Mouse (Mus musculus) hindbrain, embryonic 14.5 days (tissue): ENCODE data around the gene Mgst3. TPM values are rescaled to one million over a fixed set of nuclear protein-coding genes. Genes with fewer than 3 reads are reported as not detected.

Source experiments
- ATAC-seq: fragments of 200-750 bp; cut with Nextera tagmentation; 2 replicates; pipeline ENCODE4 v1.8.0; 2017; ENCODE audit warnings: moderate number of reproducible peaks, mild to moderate bottlenecking, moderate TSS enrichment, moderate library complexity; ENCODE audit not compliant: low FRiP score
- DNase-seq: peaks from one replicate; pipeline ENCODE4 v3.0.0-alpha.2; 2015; ENCODE audit warnings: low spot score
- H3K27ac ChIP-seq: fragments of 300-500 bp; sonication (generic); 2 replicates; pipeline ENCODE4 v1.5.1; 2014; ENCODE audit warnings: mild to moderate bottlenecking, moderate library complexity
- H3K27me3 ChIP-seq: fragments of 300-500 bp; sonication (generic); 2 replicates; pipeline ENCODE4 v1.6.1; 2014; ENCODE audit warnings: mild to moderate bottlenecking, low read length, mixed read lengths; ENCODE audit not compliant: control insufficient read depth, insufficient read depth
- H3K36me3 ChIP-seq: fragments of 300-500 bp; sonication (generic); replicated peaks from 2 replicates; pipeline ENCODE4 v1.6.1; 2014; ENCODE audit not compliant: control insufficient read depth, insufficient read depth
- H3K4me1 ChIP-seq: fragments of 300-500 bp; sonication (generic); replicated peaks from 2 replicates; pipeline ENCODE4 v1.6.1; 2014; ENCODE audit warnings: antibody characterized with exemption, low read length, mixed read lengths; ENCODE audit not compliant: control insufficient read depth, insufficient read depth
- H3K4me2 ChIP-seq: fragments of 300-500 bp; sonication (generic); replicated peaks from 2 replicates; pipeline ENCODE4 v1.6.1; 2014; ENCODE audit warnings: mild to moderate bottlenecking, moderate library complexity
- H3K4me3 ChIP-seq: fragments of 300-500 bp; sonication (generic); replicated peaks from 2 replicates; pipeline ENCODE4 v1.5.1; 2014; ENCODE audit warnings: mild to moderate bottlenecking, low read length
- H3K9ac ChIP-seq: fragments of 300-500 bp; sonication (generic); 2 replicates; pipeline ENCODE4 v1.6.1; 2014
- H3K9me3 ChIP-seq: fragments of 300-500 bp; sonication (generic); 2 replicates; pipeline ENCODE4 v1.6.1; 2016; ENCODE audit warnings: low read length; ENCODE audit not compliant: control insufficient read depth
- WGBS: fragments of 180-500 bp; shearing (Covaris S2); extraction: QIAGEN DNeasy Blood & Tissue Kit; methylation state at CpG from one replicate; pipeline ENCODE4 v1.1.7; 2014; 5-methylcytosine and 5-hydroxymethylcytosine counted together
- polyA plus RNA-seq: library from polyadenylated mRNA; unstranded; fragments of >200 nt; fragmentation: Nextera tagmentation; extraction: Ambion mirVana; gene quantifications from 2 replicates; pipeline ENCODE4 v1.2.1, GENCODE M21; 2014

Mgst3 gene
- polyA plus RNA-seq, 1 experiment from 2014 or later = 189 TPM

GRCm38 (mm10) chr1:167369905-167370304 lies 23.7 kb downstream of the Mgst3 start:
- Histone ChIP-seq H3K9me3 (no peaks in the 10 kb centered on the region), H3K4me2 (no peak overlapping the region), H3K27ac (no peak overlapping the region), H3K4me1 (0 out of 2 replicates have a peak, but pooled peaks cover 5% of the 10 kb centered on the region), H3K36me3 (peaks cover 46% of the 10 kb centered on the region), H3K4me3 (no peak overlapping the region), H3K9ac (no peak overlapping the region), H3K27me3 (no peaks in the 10 kb centered on the region)
- no peak for ATAC-seq
- 13% methylated on average over 7 of the region's 7 CpGs for WGBS
- DNase-seq = peak; percentile 80

- peaks cover 43% of the 10 kb centered on the region for H3K36me3 ChIP-seq
- H3K27ac ChIP-seq = no peak overlapping the region
- H3K4me1 ChIP-seq = no peaks in the 10 kb centered on the region
- H3K9me3 ChIP-seq = no peaks in the 10 kb centered on the region
- 86% methylated on average over 7 of the region's 7 CpGs for WGBS
- H3K4me3 ChIP-seq = no peak overlapping the region
- H3K27me3 ChIP-seq = no peaks in the 10 kb centered on the region
- ATAC-seq (no peak), DNase-seq (no peak)
- H3K4me2 ChIP-seq = no peak overlapping the region
- no peak overlapping the region for H3K9ac ChIP-seq
Measured at GRCm38 (mm10) chr1:167368513-167368912, 25.1 kb downstream of the Mgst3 start.

GRCm38 (mm10) chr1:167368018-167368417 lies 25.6 kb downstream of the Mgst3 start:
- H3K9ac ChIP-seq = no peak overlapping the region
- no peak overlapping the region for H3K4me2 ChIP-seq
- 94% methylated on average over 4 of the region's 4 CpGs for WGBS
- H3K9me3 ChIP-seq = no peaks in the 10 kb centered on the region
- no peaks in the 10 kb centered on the region for H3K27me3 ChIP-seq
- no peaks in the 10 kb centered on the region for H3K4me1 ChIP-seq
- no peak overlapping the region for H3K4me3 ChIP-seq
- no peak overlapping the region for H3K27ac ChIP-seq
- peaks cover 38% of the 10 kb centered on the region for H3K36me3 ChIP-seq
- DNase-seq (no peak), ATAC-seq (no peak)

GRCm38 (mm10) chr1:167366621-167367020 lies 27.0 kb downstream of the Mgst3 start:
- no peaks in the 10 kb centered on the region for H3K27me3 ChIP-seq
- no peak overlapping the region for H3K27ac ChIP-seq
- no peaks in the 10 kb centered on the region for H3K9me3 ChIP-seq
- peaks cover 40% of the 10 kb centered on the region for H3K36me3 ChIP-seq
- no peak for DNase-seq
- no peak overlapping the region for H3K9ac ChIP-seq
- ATAC-seq = no peak
- no peaks in the 10 kb centered on the region for H3K4me1 ChIP-seq
- H3K4me2 ChIP-seq = no peak overlapping the region
- 94% methylated on average over 6 of the region's 6 CpGs for WGBS
- no peak overlapping the region for H3K4me3 ChIP-seq

GRCm38 (mm10) chr1:167365808-167366207 lies 27.8 kb downstream of the Mgst3 start:
- 91% methylated on average over 7 of the region's 7 CpGs for WGBS
- no peaks in the 10 kb centered on the region for H3K27me3 ChIP-seq
- H3K4me2 ChIP-seq = no peak overlapping the region
- no peak overlapping the region for H3K9ac ChIP-seq
- H3K4me1 ChIP-seq = no peaks in the 10 kb centered on the region
- no peak overlapping the region for H3K4me3 ChIP-seq
- peaks cover 40% of the 10 kb centered on the region for H3K36me3 ChIP-seq
- ATAC-seq (no peak), DNase-seq (no peak)
- H3K27ac ChIP-seq = no peak overlapping the region
- no peaks in the 10 kb centered on the region for H3K9me3 ChIP-seq

- WGBS = 49% methylated on average over 5 of the region's 5 CpGs
- Histone ChIP-seq H3K9me3 (no peaks in the 10 kb centered on the region), H3K4me3 (no peak overlapping the region), H3K4me2 (no peak overlapping the region), H3K27ac (no peak overlapping the region), H3K27me3 (no peaks in the 10 kb centered on the region), H3K9ac (no peak overlapping the region), H3K36me3 (peaks cover 46% of the 10 kb centered on the region), H3K4me1 (no peaks in the 10 kb centered on the region)
- DNase-seq = no peak
- 0 out of 2 replicates have a peak, but pooled peaks have one; percentile 37 for ATAC-seq
Measured at GRCm38 (mm10) chr1:167363322-167363721, 30.3 kb downstream of the Mgst3 start.

GRCm38 (mm10) chr1:167362819-167363218 lies 30.8 kb downstream of the Mgst3 start:
- ATAC-seq (no peak), DNase-seq (no peak)
- Histone ChIP-seq H3K9me3 (no peaks in the 10 kb centered on the region), H3K4me3 (no peak overlapping the region), H3K4me2 (no peak overlapping the region), H3K27ac (no peak overlapping the region), H3K27me3 (no peaks in the 10 kb centered on the region), H3K9ac (no peak overlapping the region), H3K36me3 (peaks cover 46% of the 10 kb centered on the region), H3K4me1 (no peaks in the 10 kb centered on the region)
- WGBS = 86% methylated on average over 4 of the region's 4 CpGs

- H3K4me2 ChIP-seq = no peak overlapping the region
- DNase-seq = no peak
- H3K36me3 ChIP-seq = peaks cover 48% of the 10 kb centered on the region
- no peak for ATAC-seq
- no peak overlapping the region for H3K27ac ChIP-seq
- no peak overlapping the region for H3K9ac ChIP-seq
- H3K4me1 ChIP-seq = no peaks in the 10 kb centered on the region
- no peaks in the 10 kb centered on the region for H3K27me3 ChIP-seq
- WGBS = 46% methylated on average over 4 of the region's 4 CpGs
- H3K9me3 ChIP-seq = no peaks in the 10 kb centered on the region
- H3K4me3 ChIP-seq = no peak overlapping the region
Measured at GRCm38 (mm10) chr1:167360268-167360667, 33.4 kb downstream of the Mgst3 start.

GRCm38 (mm10) chr1:167358731-167359130 lies 34.9 kb downstream of the Mgst3 start:
- no peak overlapping the region for H3K4me3 ChIP-seq
- H3K9ac ChIP-seq = no peak overlapping the region
- no peaks in the 10 kb centered on the region for H3K9me3 ChIP-seq
- H3K36me3 ChIP-seq = peaks cover 60% of the 10 kb centered on the region
- ATAC-seq (no peak), DNase-seq (no peak)
- no peaks in the 10 kb centered on the region for H3K4me1 ChIP-seq
- H3K4me2 ChIP-seq = no peak overlapping the region
- 84% methylated on average over 9 of the region's 9 CpGs for WGBS
- no peak overlapping the region for H3K27ac ChIP-seq
- H3K27me3 ChIP-seq = no peaks in the 10 kb centered on the region

- Histone ChIP-seq H3K9me3 (no peaks in the 10 kb centered on the region), H3K4me3 (no peak overlapping the region), H3K27me3 (no peaks in the 10 kb centered on the region), H3K4me2 (no peak overlapping the region), H3K9ac (no peak overlapping the region), H3K4me1 (no peaks in the 10 kb centered on the region), H3K27ac (no peak overlapping the region), H3K36me3 (peaks cover 56% of the 10 kb centered on the region)
- DNase-seq (no peak), ATAC-seq (no peak)
- 96% methylated on average over 9 of the region's 9 CpGs for WGBS
Measured at GRCm38 (mm10) chr1:167357387-167357786, 36.3 kb downstream of the Mgst3 start.
